Mouse (Mus musculus) midbrain, postnatal 0 days (tissue): ENCODE data around the gene Plekho1. TPM values are rescaled to one million over a fixed set of nuclear protein-coding genes. Genes with fewer than 3 reads are reported as not detected.

ENCODE experiments used
- ATAC-seq: fragments of 200-750 bp; cut with Nextera tagmentation; 2 replicates; pipeline ENCODE4 v1.8.0; 2017; ENCODE audit warnings: moderate number of reproducible peaks, mild to moderate bottlenecking, moderate TSS enrichment, moderate library complexity; ENCODE audit not compliant: low FRiP score
- DNase-seq: peaks from one replicate; pipeline ENCODE4 v3.0.0-alpha.2; 2015; ENCODE audit warnings: low spot score
- H3K27ac ChIP-seq: fragments of 300-500 bp; sonication (generic); 2 replicates; pipeline ENCODE4 v1.5.1; 2014; ENCODE audit warnings: low read depth, mild to moderate bottlenecking, low read length, mixed read lengths
- H3K27me3 ChIP-seq: fragments of 300-500 bp; sonication (generic); 2 replicates; pipeline ENCODE4 v1.6.1; 2014; ENCODE audit warnings: low read length, control low read depth, mixed read lengths; ENCODE audit not compliant: insufficient read depth
- H3K36me3 ChIP-seq: fragments of 300-500 bp; sonication (generic); 2 replicates; pipeline ENCODE4 v1.6.1; 2014; ENCODE audit warnings: low read length, control low read depth, mixed read lengths; ENCODE audit not compliant: insufficient read depth
- H3K4me1 ChIP-seq: fragments of 300-500 bp; sonication (generic); 2 replicates; pipeline ENCODE4 v1.6.1; 2014; ENCODE audit warnings: mild to moderate bottlenecking, control low read depth, antibody characterized with exemption, low read length, mixed read lengths; ENCODE audit not compliant: insufficient read depth
- H3K4me2 ChIP-seq: fragments of 300-500 bp; sonication (generic); 2 replicates; pipeline ENCODE4 v1.6.1; 2014; ENCODE audit warnings: low read depth, mild to moderate bottlenecking, low read length, mixed read lengths; ENCODE audit not compliant: poor library complexity, severe bottlenecking
- H3K4me3 ChIP-seq: fragments of 300-500 bp; sonication (generic); 2 replicates; pipeline ENCODE4 v1.5.1; 2014; ENCODE audit warnings: low read depth, mild to moderate bottlenecking, low read length, moderate library complexity
- H3K9ac ChIP-seq: fragments of 300-500 bp; sonication (generic); replicated peaks from 2 replicates; pipeline ENCODE4 v1.6.1; 2014; ENCODE audit warnings: mild to moderate bottlenecking, low read length, moderate library complexity, mixed read lengths; ENCODE audit not compliant: poor library complexity, severe bottlenecking
- H3K9me3 ChIP-seq: fragments of 300-500 bp; sonication (generic); 2 replicates; pipeline ENCODE4 v1.6.1; 2016; ENCODE audit warnings: low read length, control low read depth
- CTCF ChIP-seq: IDR thresholded peaks from 2 replicates; pipeline ENCODE4 v1.5.1; 2016; ENCODE audit warnings: antibody characterized with exemption, mild to moderate bottlenecking
- WGBS: fragments of 180-500 bp; shearing (Covaris S2); extraction: QIAGEN DNeasy Blood & Tissue Kit; methylation state at CpG from one replicate; pipeline ENCODE4 v1.1.7; 2014; 5-methylcytosine and 5-hydroxymethylcytosine counted together
- polyA plus RNA-seq: library from polyadenylated mRNA; unstranded; fragments of >200 nt; fragmentation: Nextera tagmentation; extraction: Ambion mirVana; gene quantifications from 2 replicates; pipeline ENCODE4 v1.2.1, GENCODE M21; 2015
- total RNA-seq: library from RNA; depleted of rRNA; stranded (reverse); fragments of >200 nt; gene quantifications from 2 replicates; pipeline ENCODE4 v1.2.3, GENCODE M21; 2014

The Plekho1 gene
- total and polyA plus RNA-seq, 2 experiments from 2014 or later: 41.2 to 62.7 TPM

DNA sequence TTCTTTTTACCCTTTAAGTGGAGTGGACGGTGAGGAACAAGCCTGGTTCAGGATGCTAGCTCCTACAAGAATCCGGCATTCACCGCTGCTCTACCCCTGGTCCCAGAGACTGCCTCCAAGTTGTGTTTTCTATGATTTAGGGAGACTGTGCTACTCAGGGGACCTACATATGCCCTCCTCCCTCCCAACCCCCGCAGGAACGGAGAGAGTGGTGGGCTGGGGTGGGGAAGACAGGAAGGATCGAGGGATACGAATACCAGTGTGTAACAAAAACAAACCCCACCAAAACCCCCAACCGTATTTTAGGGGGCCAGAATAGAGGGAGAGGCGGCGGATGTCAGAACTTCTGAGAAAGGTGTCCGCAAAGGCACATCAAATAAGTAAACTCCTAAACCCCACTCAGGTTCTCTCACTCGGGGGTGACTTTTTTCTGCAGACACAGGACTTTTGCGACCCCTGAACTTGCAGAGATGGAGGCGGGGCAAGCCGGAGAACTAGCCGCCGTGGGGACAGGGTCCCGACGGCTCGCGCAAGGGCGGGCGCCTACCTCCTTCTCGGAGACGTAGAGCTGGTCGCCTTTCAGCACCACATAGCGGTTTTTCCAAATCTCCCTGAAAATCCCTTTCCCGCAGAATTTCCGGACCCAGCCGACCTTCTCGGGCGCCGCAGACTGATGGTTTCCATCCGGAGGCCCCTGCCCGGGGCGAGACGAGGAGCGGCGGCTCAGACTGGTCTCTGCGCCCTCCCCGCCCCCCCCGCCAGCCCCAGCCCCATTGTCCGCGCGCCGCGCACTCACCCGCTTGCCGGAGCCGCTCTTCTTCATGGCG, 613 bp downstream of the Plekho1 start:
- DNase-seq (peak; percentile 42), ATAC-seq (peak; percentile 61; the same call in 1 of the 2 replicates)
- Histone ChIP-seq H3K27me3 (no peaks in the 10 kb centered on the region), H3K4me3 (peak overlapping the region; percentile 83), H3K36me3 (peaks cover 16% of the 10 kb centered on the region), H3K9me3 (no peaks in the 10 kb centered on the region), H3K4me2 (peak overlapping the region; percentile 83), H3K9ac (peak overlapping the region; percentile 98), H3K27ac (peak overlapping the region; percentile 98), H3K4me1 (peaks cover 14% of the 10 kb centered on the region)
- 0% methylated on average over 41 of the region's 51 CpGs for WGBS
- no peak for TF ChIP-seq CTCF

DNA sequence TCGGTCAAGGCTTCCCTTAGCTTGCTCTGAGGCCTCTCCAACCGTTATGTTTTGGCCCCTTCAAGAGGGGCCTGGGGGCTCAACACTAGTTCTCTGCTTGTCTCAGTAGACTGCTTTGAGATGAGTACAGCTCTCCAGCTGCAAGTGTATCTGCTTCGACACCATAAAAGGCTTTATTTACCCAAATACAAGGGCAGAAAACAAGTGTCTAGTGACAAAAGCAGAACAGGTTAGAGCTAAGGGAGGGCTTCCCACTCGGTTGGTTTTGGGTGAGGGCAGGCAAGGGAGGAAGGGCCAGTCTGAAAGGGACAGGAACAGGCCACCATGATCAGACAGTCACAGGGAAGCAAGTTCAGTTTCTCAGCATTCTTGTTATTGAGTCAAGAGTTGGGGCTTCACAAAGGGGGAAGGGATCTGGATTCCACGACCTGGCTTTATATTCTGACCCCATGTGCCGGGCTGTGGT, 1.4 kb downstream of the Plekho1 start:
- DNase-seq (no peak), ATAC-seq (no peak)
- peak overlapping the region; percentile 83 for H3K4me2 ChIP-seq
- H3K27me3 ChIP-seq: no peaks in the 10 kb centered on the region
- no peaks in the 10 kb centered on the region for H3K9me3 ChIP-seq
- H3K4me1 ChIP-seq: peaks cover 14% of the 10 kb centered on the region
- peaks cover 24% of the 10 kb centered on the region for H3K36me3 ChIP-seq
- 3% methylated on average over 6 of the region's 6 CpGs for WGBS
- TF ChIP-seq CTCF: no peak
- peak overlapping the region; percentile 98 for H3K9ac ChIP-seq
- H3K27ac ChIP-seq: peak overlapping the region; percentile 98; the same call in 1 of the 2 replicates
- peak overlapping the region; percentile 83 for H3K4me3 ChIP-seq

DNA sequence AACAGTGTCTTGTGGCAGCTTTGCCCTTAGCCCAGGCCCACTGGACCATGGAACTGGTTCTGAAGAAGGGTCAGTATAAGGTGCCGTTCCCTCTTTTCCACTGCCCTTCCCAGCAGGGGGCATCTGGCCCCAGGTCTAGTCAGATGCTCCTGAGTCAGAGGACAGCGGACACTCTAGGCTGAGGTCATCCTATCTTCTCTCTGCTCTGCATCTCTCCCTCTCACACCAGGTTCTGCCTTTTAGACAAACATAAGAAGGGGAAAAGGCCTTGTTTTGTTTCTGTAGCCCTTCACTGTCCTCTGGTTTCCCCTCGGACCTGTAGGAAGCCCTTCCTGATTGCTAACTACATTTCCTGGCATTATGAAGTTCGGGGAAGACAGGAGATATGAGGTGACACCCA, 1.9 kb downstream of the Plekho1 start:
- Histone ChIP-seq H3K9ac (peak overlapping the region; percentile 98), H3K36me3 (peaks cover 29% of the 10 kb centered on the region), H3K27ac (peak overlapping the region; percentile 51; the same call in 1 of the 2 replicates), H3K4me2 (peak overlapping the region; percentile 83), H3K4me1 (peaks cover 14% of the 10 kb centered on the region), H3K27me3 (no peaks in the 10 kb centered on the region), H3K9me3 (no peaks in the 10 kb centered on the region), H3K4me3 (peak overlapping the region; percentile 83)
- WGBS: 16% methylated on average over 4 of the region's 4 CpGs
- ATAC-seq: no peak
- DNase-seq: peak; percentile 31
- peak; percentile 35; the same call in 1 of the 2 replicates for TF ChIP-seq CTCF

DNA sequence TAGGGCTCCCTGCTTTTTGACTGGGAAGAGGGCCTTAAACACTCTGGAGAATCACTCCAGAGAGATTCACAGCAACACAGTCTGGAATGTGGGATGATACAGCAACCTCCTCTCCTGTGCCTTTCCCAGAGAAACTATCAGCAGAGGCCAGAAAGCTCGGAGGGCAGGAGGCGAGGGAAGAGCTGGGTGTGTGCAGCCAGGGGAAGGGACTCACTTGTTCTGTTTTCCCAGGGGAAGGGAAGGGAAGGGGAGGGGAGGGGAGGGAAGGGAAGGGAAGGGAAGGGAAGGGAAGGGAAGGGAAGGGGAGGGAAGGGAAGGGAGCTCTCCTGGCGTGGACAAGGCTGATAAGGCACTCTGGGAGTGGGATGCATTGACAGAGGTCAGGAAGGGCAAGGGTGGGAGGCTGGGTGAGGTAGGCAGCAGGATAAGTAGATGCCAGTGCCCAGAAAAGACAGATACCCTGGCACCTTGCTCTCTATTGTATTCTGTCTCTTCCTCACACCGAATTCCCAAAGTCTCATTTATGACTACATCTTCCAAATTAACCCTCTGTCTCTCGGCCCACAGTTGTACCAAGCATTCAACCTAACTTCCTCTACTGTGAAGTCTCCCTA, 2.7 kb downstream of the Plekho1 start:
- no peak for ATAC-seq
- peak overlapping the region; percentile 83; the same call in 1 of the 2 replicates for H3K4me3 ChIP-seq
- peak overlapping the region; percentile 98; the same call in 1 of the 2 replicates for H3K9ac ChIP-seq
- peaks cover 14% of the 10 kb centered on the region for H3K4me1 ChIP-seq
- H3K4me2 ChIP-seq: peak overlapping the region; percentile 83
- no peaks in the 10 kb centered on the region for H3K9me3 ChIP-seq
- WGBS: 31% methylated on average over 5 of the region's 5 CpGs
- TF ChIP-seq CTCF: no peak
- peaks cover 37% of the 10 kb centered on the region for H3K36me3 ChIP-seq
- H3K27me3 ChIP-seq: no peaks in the 10 kb centered on the region
- H3K27ac ChIP-seq: peak overlapping the region; percentile 51; the same call in 1 of the 2 replicates
- DNase-seq: no peak

DNA sequence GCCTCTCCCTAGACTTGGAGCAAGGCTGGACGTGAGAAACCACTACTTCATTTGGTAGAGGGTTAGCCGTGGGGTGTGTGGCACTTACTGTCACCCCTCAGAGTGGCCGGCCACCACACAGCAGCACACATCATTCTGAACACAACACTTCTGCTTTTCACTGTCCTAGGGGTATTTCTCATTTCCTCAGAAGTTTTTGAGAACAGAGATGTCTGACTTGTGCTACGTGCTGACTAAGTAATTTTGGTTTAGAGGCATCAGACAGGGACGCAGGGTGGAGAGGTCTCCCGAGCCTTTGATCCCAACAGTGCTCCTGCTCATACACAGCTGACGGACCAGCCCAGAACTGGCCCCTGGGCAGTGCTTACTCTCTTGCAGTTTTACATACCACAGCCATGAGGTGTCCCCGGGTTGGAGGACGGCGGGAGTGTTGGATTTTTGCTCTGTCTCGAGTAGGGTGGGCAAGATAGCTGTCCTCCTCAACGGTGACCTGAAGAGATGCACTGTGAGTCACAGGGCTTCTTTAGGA, 5.3 kb downstream of the Plekho1 start:
- Histone ChIP-seq H3K4me2 (no peak overlapping the region), H3K9ac (no peak overlapping the region), H3K27ac (no peak overlapping the region), H3K36me3 (peaks cover 38% of the 10 kb centered on the region), H3K27me3 (no peaks in the 10 kb centered on the region), H3K9me3 (no peaks in the 10 kb centered on the region), H3K4me3 (no peak overlapping the region), H3K4me1 (peaks cover 17% of the 10 kb centered on the region)
- 86% methylated on average over 12 of the region's 12 CpGs for WGBS
- DNase-seq (no peak), ATAC-seq (no peak)
- TF ChIP-seq CTCF: no peak
